Mouse (Mus musculus): ENCODE data around the gene Ccdc154. TPM values are rescaled to one million over a fixed set of nuclear protein-coding genes. Genes with fewer than 3 reads are reported as not detected.

The Ccdc154 gene
- 0.02 and 0.03 TPM in 2 replicates for polyA plus RNA-seq (2012; rRNA removed)

GRCm38 (mm10) chr17:25162161-25162560, at the start of gene Ccdc154:
Gene Ccdc154 (plus strand): TSS chr17:25162461.

GRCm38 (mm10) chr17:25115664-25116432, 46.4 kb upstream of the Ccdc154 start, which contains the start of gene Telo2:
Gene Telo2 (minus strand): TSS chr17:25115967.

GRCm38 (mm10) chr17:25120406-25120805, 41.9 kb upstream of the Ccdc154 start, which contains the start of gene Ptx4:
Gene Ptx4 (plus strand): TSS chr17:25120760.

GRCm38 (mm10) chr17:25133275-25133698, 29.0 kb upstream of the Ccdc154 start, which contains the start of gene Clcn7:
Gene Clcn7 (plus strand): TSS chr17:25133391.

DNA sequence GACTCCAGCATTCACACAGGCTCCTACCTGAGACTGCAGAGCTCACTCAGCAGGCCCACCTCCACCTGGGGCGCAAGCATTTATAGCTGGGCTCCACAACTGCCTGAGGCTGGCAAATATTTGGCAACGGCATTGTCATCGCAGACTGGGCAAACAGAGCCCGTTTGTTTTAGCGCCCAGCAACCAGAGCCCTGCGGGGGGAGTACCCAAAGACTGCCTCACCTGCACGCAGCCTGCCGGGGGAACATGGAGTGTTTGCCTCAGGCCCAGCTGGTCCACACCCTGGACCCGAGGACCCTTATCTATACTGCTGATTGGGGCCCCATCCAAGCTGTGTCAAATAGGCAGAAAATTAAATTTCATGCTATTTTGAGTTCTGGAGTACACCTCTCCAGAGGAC, 13.2 kb downstream of the Ccdc154 start, which contains the start of gene Gm38655:
Gm38655 (minus strand) TSS at position 61 of the 400 bp plus-strand sequence.

DNA sequence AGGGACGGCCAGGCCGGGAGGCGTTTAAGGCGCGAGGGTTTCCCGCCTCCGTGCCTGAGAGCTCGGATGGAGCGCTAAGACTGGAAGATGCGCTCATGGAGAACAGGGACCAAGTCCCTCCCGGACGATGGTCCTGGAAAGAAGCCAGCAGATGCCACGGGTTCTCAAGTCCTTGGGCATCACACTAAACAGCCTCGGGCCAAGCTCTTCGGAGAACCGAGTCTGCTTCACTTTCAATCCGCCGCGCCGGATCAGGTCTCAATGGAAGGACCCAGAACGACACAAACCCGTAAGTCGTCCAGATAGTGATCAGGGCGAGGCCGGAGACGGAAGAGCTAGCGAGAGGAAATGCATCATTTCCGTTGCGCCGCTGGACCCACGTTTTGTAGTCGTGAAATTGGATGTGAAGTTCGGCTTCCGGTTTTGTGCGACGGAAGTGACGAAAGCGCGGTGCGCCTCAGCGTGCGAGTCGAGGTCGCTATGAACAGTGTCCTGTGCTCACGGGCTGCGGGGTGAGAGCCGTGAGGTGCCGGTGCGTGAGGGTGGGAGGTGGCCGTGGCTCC, 21.9 kb downstream of the Ccdc154 start, which contains the start of gene BC003965:
BC003965 (plus strand) TSS at position 426 of the 563 bp plus-strand sequence.

DNA sequence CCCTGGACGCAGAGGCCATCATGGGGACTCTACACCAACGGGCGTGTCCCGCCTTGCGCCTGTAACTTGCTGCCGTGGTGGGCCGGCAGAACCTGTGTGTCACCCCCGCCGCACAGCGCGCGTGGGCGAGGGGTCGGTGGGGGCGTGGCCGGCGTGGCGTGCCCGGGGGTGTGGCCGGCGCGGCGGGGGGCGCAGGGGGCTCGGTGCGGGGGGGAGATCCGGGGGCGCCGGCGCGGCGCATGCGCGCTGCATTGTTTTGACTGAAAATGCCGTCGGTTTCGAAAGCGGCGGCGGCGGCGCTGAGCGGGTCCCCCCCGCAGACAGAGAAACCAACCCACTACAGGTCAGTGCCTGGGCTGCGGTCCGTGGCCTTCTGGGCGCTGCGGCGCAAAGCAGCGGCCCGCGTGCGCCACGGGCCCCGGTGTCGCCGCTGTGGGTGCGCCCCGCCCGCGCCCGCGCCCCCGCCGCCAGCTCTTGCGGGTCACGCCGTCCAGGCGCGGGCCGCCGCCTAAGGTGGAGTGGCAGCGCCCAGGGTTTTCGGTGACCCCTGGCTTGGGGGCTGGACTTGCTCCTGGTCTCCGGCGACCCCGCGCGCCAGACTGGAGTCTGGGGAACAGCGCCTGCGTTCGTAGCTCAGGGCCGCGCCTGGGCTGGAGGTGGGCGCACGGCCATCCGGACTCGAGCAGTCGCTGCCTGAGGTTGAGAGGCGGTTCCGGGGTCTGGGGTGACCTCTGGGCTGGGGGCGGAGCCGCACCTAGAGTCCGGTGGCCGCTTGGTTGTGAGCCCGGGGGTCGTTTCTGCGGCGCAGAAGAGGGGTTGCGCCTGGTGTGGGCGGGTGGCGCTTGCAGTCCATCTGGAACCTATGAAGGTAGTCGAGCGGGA, 26.1 kb downstream of the Ccdc154 start, which contains the start of gene Unkl:
Unkl (plus strand) TSS at position 248 of the 882 bp plus-strand sequence.

Other genes starting within 250 kb of the Ccdc154 start
- 29.7 and 32.2 TPM in 2 replicates for gene Mapk8ip3, start 225.5 kb upstream of the Ccdc154 start, polyA plus RNA-seq (2012; rRNA removed)
- 23.3 and 28.1 TPM in 2 replicates for gene Jpt2, start 201.8 kb upstream of the Ccdc154 start, polyA plus RNA-seq (2012; rRNA removed)
- 7.1 and 8.3 TPM in 2 replicates for gene Cramp1l, start 146.7 kb upstream of the Ccdc154 start, polyA plus RNA-seq (2012; rRNA removed)
- 54.0 and 61.2 TPM in 2 replicates for gene Ift140, start 146.4 kb upstream of the Ccdc154 start, polyA plus RNA-seq (2012; rRNA removed)
- 2.4 and 3.1 TPM in 2 replicates for gene Tmem204, start 78.9 kb upstream of the Ccdc154 start, polyA plus RNA-seq (2012; rRNA removed)
- gene Telo2, start 46.5 kb upstream of the Ccdc154 start, polyA plus RNA-seq (2012; rRNA removed): 7.4 and 8.8 TPM in 2 replicates
- gene Ptx4, start 41.7 kb upstream of the Ccdc154 start, polyA plus RNA-seq (2012; rRNA removed): 0.02 TPM in 1 of 2 replicates, not detected in the other
- 6.7 and 8.2 TPM in 2 replicates for gene Clcn7, start 29.1 kb upstream of the Ccdc154 start, polyA plus RNA-seq (2012; rRNA removed)
- gene Gm38655, start 13.0 kb downstream of the Ccdc154 start, polyA plus RNA-seq (2012; rRNA removed): not detected in 2 replicates
- 13.3 and 13.8 TPM in 2 replicates for gene BC003965, start 22.1 kb downstream of the Ccdc154 start, polyA plus RNA-seq (2012; rRNA removed)
- 30.9 and 38.3 TPM in 2 replicates for gene Unkl, start 25.9 kb downstream of the Ccdc154 start, polyA plus RNA-seq (2012; rRNA removed)
- gene Gnptg, start 77.7 kb downstream of the Ccdc154 start, polyA plus RNA-seq (2012; rRNA removed): 10.3 and 11.4 TPM in 2 replicates
- 13.1 and 15.0 TPM in 2 replicates for gene Tsr3, start 77.7 kb downstream of the Ccdc154 start, polyA plus RNA-seq (2012; rRNA removed)
- gene Baiap3, start 93.9 kb downstream of the Ccdc154 start, polyA plus RNA-seq (2012; rRNA removed): 0.23 and 0.25 TPM in 2 replicates
- gene Ube2i, start 112.2 kb downstream of the Ccdc154 start, polyA plus RNA-seq (2012; rRNA removed): 162 and 191 TPM in 2 replicates
- 0.67 and 0.69 TPM in 2 replicates for gene Prss34, start 135.9 kb downstream of the Ccdc154 start, polyA plus RNA-seq (2012; rRNA removed)
- gene Prss28, start 146.2 kb downstream of the Ccdc154 start, polyA plus RNA-seq (2012; rRNA removed): not detected in 2 replicates
- not detected in 2 replicates for gene Prss29, start 156.2 kb downstream of the Ccdc154 start, polyA plus RNA-seq (2012; rRNA removed)
- gene Tpsab1, start 183.1 kb downstream of the Ccdc154 start, polyA plus RNA-seq (2012; rRNA removed): 0.02 TPM in 1 of 2 replicates, not detected in the other
- 0.07 and 0.16 TPM in 2 replicates for gene Tpsb2, start 203.8 kb downstream of the Ccdc154 start, polyA plus RNA-seq (2012; rRNA removed)
- gene Tpsg1, start 206.8 kb downstream of the Ccdc154 start, polyA plus RNA-seq (2012; rRNA removed): 0.28 and 0.70 TPM in 2 replicates